Mouse (Mus musculus): ENCODE results near the gene Myt1l. TPM values are rescaled to one million over a fixed set of nuclear protein-coding genes. Genes with fewer than 3 reads are reported as not detected.

The Myt1l gene
- polyA plus RNA-seq, 1 experiment from 2014 or later: 3.3 TPM

- DNase-seq (ENCODE audit: extremely low spot score, low spot score): no peak
- 66% methylated on average over 6 of the region's 6 CpGs for WGBS
Measured at GRCm38 (mm10) chr12:29599916-29600315, 71.7 kb downstream of the Myt1l start.

DNA sequence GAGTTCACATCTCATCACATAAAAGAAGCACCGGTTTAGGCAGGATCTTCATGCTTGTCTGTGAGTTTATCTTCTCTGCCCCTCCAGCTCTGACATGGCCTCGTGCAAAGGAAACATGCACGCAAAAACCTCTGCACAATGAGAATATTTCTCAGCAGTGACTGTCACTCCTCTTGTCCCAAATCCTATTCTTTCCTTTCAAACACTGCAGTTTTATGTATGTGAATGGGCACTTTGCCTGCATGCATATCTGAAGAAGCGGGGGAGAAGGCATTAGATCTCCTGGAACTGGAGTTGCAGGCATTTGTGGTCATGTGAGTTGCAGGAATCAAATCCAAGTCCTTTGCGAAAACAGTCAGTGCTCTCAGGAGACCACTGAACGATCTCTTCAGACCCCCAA, 73.0 kb downstream of the Myt1l start:
- 92% methylated on average over 6 of the region's 6 CpGs for whole genome bisulfite sequencing

More at GRCm38 (mm10) chr12:29599916-29600315, 71.7 kb downstream of the Myt1l start:
- Histone ChIP-seq H3K27me3 (ENCODE audit: poor library complexity, severe bottlenecking) (no peaks in the 10 kb centered on the region), H3K9me3 (no peaks in the 10 kb centered on the region), H3K27ac (no peak overlapping the region), H3K4me3 (no peak overlapping the region), H3K4me1 (no peaks in the 10 kb centered on the region), H3K36me3 (replicated peaks) (no peaks in the 10 kb centered on the region)

GRCm38 (mm10) chr12:29604659-29605058, 76.5 kb downstream of the Myt1l start:
- H3K27ac ChIP-seq: no peak overlapping the region
- H3K9me3 ChIP-seq: no peaks in the 10 kb centered on the region
- 91% methylated on average over 7 of the region's 7 CpGs for WGBS
- H3K27me3 ChIP-seq (ENCODE audit: poor library complexity, severe bottlenecking): no peaks in the 10 kb centered on the region
- H3K36me3 ChIP-seq (replicated peaks): no peaks in the 10 kb centered on the region
- H3K4me1 ChIP-seq: no peaks in the 10 kb centered on the region
- DNase-seq (ENCODE audit: extremely low spot score, low spot score): no peak
- H3K4me3 ChIP-seq: no peak overlapping the region

More for the DNA sequence above, 73.0 kb downstream of the Myt1l start:
- Histone ChIP-seq H3K27me3 (ENCODE audit: poor library complexity, severe bottlenecking) (no peaks in the 10 kb centered on the region), H3K4me1 (no peaks in the 10 kb centered on the region), H3K4me3 (no peak overlapping the region), H3K36me3 (replicated peaks) (no peaks in the 10 kb centered on the region), H3K27ac (no peak overlapping the region), H3K9me3 (no peaks in the 10 kb centered on the region)
- DNase-seq (ENCODE audit: extremely low spot score, low spot score): no peak

DNA sequence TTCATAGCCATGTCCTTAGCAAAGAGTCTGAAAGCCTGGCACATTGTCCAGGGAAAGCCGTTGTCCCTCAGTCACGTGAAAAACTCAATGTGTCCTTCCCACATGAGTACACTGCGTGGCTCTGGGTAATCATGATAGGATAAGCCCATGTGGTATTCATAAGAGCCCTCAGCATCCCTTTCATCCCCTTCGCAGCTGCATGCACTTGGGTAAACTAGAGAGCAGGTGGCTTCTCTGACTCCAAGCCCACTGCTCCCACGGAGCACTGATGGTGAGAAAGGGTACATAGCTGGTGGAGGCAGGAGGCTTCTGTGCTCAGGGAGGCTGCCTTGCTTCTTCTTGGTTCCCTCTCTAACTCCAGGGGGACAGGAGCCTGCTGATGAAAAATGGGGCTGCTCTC, 76.9 kb downstream of the Myt1l start:
- DNase-seq (ENCODE audit: extremely low spot score, low spot score): no peak
- Histone ChIP-seq H3K4me1 (no peaks in the 10 kb centered on the region), H3K36me3 (replicated peaks) (no peaks in the 10 kb centered on the region), H3K9me3 (no peaks in the 10 kb centered on the region), H3K4me3 (no peak overlapping the region), H3K27ac (no peak overlapping the region), H3K27me3 (ENCODE audit: poor library complexity, severe bottlenecking) (no peaks in the 10 kb centered on the region)
- 91% methylated on average over 5 of the region's 5 CpGs for WGBS

DNA sequence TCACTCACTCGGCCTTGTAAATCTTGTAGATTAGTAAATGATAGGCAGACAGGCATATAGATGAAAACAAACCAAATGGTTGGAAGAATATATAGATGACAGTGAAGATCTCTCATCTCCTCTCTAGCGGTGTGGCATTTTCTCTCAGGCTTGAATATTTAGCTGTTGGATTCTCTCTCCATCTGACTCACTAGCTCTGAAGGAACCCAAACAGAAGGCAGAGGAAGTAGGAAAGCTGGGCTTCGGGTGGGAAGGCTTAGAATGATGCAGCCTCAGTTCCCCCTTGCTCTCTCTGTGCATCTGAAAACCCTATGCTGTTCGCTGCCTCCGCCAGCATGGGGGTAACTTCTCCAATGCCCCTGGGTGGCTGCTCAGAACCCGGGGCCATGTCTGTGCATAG, 78.0 kb downstream of the Myt1l start:
- no peak for DNase-seq (ENCODE audit: extremely low spot score, low spot score)
- no peak overlapping the region for H3K27ac ChIP-seq
- H3K9me3 ChIP-seq: no peaks in the 10 kb centered on the region
- no peak overlapping the region for H3K4me3 ChIP-seq
- H3K4me1 ChIP-seq: no peaks in the 10 kb centered on the region
- no peaks in the 10 kb centered on the region for H3K27me3 ChIP-seq (ENCODE audit: poor library complexity, severe bottlenecking)
- 88% methylated on average over 6 of the region's 6 CpGs for WGBS
- H3K36me3 ChIP-seq (replicated peaks): no peaks in the 10 kb centered on the region

DNA sequence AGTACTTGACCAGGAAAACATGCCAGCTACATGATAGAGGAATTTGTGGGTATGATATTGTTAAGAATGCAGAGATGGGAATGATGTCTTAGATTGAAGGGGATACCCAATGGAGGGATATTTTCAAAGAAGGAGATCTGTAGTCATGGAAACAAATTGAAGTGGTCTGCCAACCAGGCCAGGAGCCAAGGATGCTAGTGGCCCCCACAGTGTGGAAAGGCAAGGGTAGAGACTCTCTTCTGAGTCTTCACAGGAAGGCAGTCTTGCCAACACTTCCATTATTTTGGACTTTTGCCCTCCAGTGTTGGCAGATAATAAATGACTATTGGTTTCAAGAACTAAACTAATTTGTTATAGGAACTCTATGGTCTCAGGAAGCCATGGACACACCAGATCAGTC, 89.6 kb downstream of the Myt1l start:
- no peaks in the 10 kb centered on the region for H3K27me3 ChIP-seq (ENCODE audit: poor library complexity, severe bottlenecking)
- H3K27ac ChIP-seq: no peak overlapping the region
- H3K4me3 ChIP-seq: no peak overlapping the region
- no peak for DNase-seq (ENCODE audit: extremely low spot score, low spot score)
- H3K4me1 ChIP-seq: no peaks in the 10 kb centered on the region
- no peaks in the 10 kb centered on the region for H3K36me3 ChIP-seq (replicated peaks)
- H3K9me3 ChIP-seq: no peaks in the 10 kb centered on the region

DNA sequence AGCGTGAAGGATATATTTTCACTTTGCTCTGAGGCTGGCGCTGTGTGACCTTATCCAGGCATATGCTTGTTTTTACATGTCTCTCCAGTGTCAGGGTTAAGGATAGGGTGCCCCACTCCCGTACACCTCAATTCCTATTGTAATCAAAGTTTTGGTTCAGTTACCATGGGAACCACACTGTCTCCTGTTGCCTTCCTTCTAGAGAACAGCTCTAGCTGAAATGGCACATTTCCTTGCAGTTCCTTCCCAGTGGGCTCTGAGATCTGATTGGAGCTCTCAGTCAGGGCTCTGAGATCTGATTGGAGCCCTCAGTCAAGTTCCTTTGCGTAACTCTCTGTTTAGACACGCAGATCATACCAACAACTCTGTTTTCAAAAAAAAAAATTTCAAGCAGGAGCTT, 93.3 kb downstream of the Myt1l start:
- WGBS: 76% methylated on average over 5 of the region's 5 CpGs
- no peaks in the 10 kb centered on the region for H3K27me3 ChIP-seq (ENCODE audit: poor library complexity, severe bottlenecking)
- H3K36me3 ChIP-seq (replicated peaks): no peaks in the 10 kb centered on the region
- peaks cover 6% of the 10 kb centered on the region; the same call in 1 of the 2 replicates for H3K4me1 ChIP-seq
- H3K9me3 ChIP-seq: no peaks in the 10 kb centered on the region
- H3K4me3 ChIP-seq: no peak overlapping the region
- DNase-seq (ENCODE audit: extremely low spot score, low spot score): no peak
- no peak overlapping the region for H3K27ac ChIP-seq

DNA sequence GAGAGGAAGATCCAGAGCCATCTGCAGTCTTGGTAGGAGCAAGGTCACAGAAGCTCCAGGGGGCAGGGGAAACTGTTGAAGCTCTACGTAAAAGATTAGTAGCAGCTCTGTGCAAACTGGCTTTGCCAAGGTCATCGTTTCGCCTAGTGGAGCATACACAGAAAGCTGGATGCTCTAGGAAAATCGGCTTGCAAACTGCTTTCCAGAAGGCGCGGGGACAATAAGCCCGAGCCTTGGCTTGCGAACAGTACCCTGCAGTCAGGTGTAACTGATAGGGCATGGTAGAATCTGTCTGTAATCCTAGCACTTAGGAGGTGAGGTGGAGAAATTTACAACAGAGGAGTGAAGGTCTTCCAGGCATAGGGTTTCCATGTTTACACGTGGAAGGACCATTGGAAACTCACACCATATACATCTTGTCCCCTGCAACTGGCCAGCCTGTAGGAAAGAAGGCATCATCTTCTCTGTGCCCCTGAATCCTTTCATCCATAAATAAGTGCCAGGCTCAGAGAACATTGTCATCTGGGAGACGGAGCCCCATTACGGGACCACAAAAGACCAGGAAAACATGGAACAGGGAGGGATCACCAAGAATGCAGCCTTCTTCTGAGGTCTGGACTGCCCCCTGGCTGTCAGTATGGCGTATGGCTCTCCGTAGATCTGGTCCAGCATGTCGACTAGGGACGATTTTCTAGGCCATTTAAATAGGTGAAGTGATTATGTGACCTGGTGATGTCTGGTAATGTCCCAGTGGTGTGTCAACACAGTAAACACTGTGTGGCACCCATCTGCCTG, 100.0 kb downstream of the Myt1l start:
- peak; percentile 21 for DNase-seq (ENCODE audit: extremely low spot score, low spot score)
- no peaks in the 10 kb centered on the region for H3K36me3 ChIP-seq (replicated peaks)
- H3K27ac ChIP-seq: no peak overlapping the region
- H3K27me3 ChIP-seq (ENCODE audit: poor library complexity, severe bottlenecking): no peaks in the 10 kb centered on the region
- 68% methylated on average over 15 of the region's 15 CpGs for WGBS
- H3K4me3 ChIP-seq: no peak overlapping the region
- H3K4me1 ChIP-seq: peaks cover 19% of the 10 kb centered on the region
- H3K9me3 ChIP-seq: no peaks in the 10 kb centered on the region

DNA sequence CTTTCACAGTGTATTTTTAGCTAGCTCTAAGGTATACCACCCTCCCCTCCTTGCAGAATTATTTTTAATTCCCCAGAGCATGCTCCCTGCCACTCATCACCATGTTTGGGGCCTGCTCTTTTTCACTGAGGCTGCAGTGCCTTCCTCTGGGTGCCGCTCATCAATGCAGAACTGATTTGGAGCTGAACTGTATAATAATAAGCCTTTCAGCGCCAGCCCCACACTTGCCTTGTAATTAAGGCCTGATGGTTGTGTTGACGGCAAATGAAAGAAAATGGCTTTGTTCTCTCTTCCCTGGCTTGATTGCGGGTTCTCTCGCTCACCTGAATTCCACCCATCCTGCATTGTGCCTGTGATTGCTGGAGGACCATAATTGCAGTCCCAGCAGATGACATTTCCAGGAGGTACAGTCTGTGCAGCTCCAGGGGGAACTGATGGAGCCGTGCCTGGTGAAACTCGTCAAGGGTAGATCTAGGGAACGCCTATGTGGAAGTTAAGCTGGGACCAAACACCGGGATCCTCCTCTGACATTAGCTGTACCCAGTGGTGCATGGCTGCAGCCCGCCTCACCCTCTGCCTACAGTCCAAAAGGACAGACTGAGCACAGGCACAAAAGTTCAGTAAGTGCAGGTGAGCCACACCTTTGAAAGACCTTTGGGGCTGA, 101.8 kb downstream of the Myt1l start:
- no peak for DNase-seq (ENCODE audit: extremely low spot score, low spot score)
- Histone ChIP-seq H3K4me3 (no peak overlapping the region), H3K27me3 (ENCODE audit: poor library complexity, severe bottlenecking) (no peaks in the 10 kb centered on the region), H3K4me1 (peaks cover 19% of the 10 kb centered on the region), H3K9me3 (no peaks in the 10 kb centered on the region), H3K36me3 (replicated peaks) (no peaks in the 10 kb centered on the region), H3K27ac (0 out of 2 replicates have a peak overlapping the region, but pooled peaks have one; percentile 37)
- WGBS: 69% methylated on average over 10 of the region's 10 CpGs

GRCm38 (mm10) chr12:29634509-29634908, 106.3 kb downstream of the Myt1l start:
- H3K9me3 ChIP-seq: no peaks in the 10 kb centered on the region
- H3K4me3 ChIP-seq: no peak overlapping the region
- no peak for DNase-seq (ENCODE audit: extremely low spot score, low spot score)
- 80% methylated on average over 2 of the region's 2 CpGs for WGBS
- peaks cover 9% of the 10 kb centered on the region for H3K4me1 ChIP-seq
- H3K27me3 ChIP-seq (ENCODE audit: poor library complexity, severe bottlenecking): no peaks in the 10 kb centered on the region
- H3K36me3 ChIP-seq (replicated peaks): no peaks in the 10 kb centered on the region
- H3K27ac ChIP-seq: no peak overlapping the region

DNA sequence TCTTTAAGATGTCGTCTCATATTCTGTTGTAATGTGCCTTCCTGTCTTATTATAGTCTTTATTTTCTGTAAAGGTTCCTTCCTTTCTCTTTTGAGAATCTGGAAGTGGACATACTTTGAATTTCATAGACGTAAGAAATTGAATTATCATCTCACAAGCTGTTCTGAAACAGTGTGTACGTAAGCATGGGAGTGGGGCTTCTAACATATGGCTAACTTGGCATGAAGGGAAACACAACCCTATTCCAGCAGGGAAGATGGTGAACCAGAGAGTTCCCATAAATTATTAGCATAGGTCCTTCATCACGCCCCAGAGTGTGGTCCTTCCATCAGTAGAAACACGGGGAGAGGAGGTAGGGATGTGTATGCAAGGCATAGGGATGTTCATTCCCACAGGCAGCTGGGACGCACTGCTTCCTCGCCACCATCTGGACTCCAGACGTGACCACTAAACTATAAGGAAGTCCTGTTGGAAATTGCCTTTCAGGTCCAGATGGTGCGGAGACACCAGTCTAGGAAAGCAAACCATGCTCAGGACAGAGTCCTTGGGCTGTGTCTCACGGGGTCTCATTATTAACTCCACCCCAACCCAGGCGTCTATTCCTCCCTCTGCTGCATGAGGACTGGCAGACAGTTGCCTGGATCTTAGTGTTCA, 111.5 kb downstream of the Myt1l start:
- no peak overlapping the region for H3K4me3 ChIP-seq
- WGBS: 75% methylated on average over 11 of the region's 11 CpGs
- no peak for DNase-seq (ENCODE audit: extremely low spot score, low spot score)
- no peaks in the 10 kb centered on the region for H3K36me3 ChIP-seq (replicated peaks)
- H3K4me1 ChIP-seq: peaks cover 10% of the 10 kb centered on the region; the same call in 1 of the 2 replicates
- H3K27me3 ChIP-seq (ENCODE audit: poor library complexity, severe bottlenecking): no peaks in the 10 kb centered on the region
- no peak overlapping the region for H3K27ac ChIP-seq
- no peaks in the 10 kb centered on the region for H3K9me3 ChIP-seq

- 66% methylated on average over 1 of the region's 1 CpGs for WGBS
- no peak overlapping the region for H3K4me3 ChIP-seq
- H3K27me3 ChIP-seq (ENCODE audit: poor library complexity, severe bottlenecking): no peaks in the 10 kb centered on the region
- DNase-seq (ENCODE audit: extremely low spot score, low spot score): no peak
- no peak overlapping the region for H3K27ac ChIP-seq
- peaks cover 14% of the 10 kb centered on the region; the same call in 1 of the 2 replicates for H3K4me1 ChIP-seq
- no peaks in the 10 kb centered on the region for H3K9me3 ChIP-seq
- H3K36me3 ChIP-seq (replicated peaks): no peaks in the 10 kb centered on the region
Measured at GRCm38 (mm10) chr12:29640201-29640600, 112.0 kb downstream of the Myt1l start.

DNA sequence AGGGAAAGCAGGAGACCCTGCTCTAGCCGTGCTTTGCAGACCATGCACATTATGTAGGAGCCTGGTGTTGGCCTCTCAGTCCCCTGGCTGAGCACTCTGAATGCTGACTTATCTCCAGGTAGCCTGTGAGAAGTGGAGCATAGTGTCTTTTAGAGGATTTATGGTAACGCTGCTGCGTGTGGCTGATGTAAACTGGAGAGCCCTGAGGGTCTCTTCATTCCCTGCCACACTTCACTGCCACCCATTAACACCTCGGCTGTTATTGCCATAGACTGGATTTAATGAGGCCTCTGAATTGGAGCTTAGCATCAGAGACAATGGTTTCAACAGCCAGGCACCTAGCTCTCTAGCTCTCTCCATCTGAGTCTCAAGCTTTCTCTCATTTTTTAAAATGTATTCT, 114.7 kb downstream of the Myt1l start:
- no peaks in the 10 kb centered on the region for H3K9me3 ChIP-seq
- 12% methylated on average over 4 of the region's 4 CpGs for WGBS
- DNase-seq (ENCODE audit: extremely low spot score, low spot score): no peak
- H3K27me3 ChIP-seq (ENCODE audit: poor library complexity, severe bottlenecking): no peaks in the 10 kb centered on the region
- peaks cover 14% of the 10 kb centered on the region; the same call in 1 of the 2 replicates for H3K4me1 ChIP-seq
- no peaks in the 10 kb centered on the region for H3K36me3 ChIP-seq (replicated peaks)
- H3K27ac ChIP-seq: 0 out of 2 replicates have a peak overlapping the region, but pooled peaks have one; percentile 9
- H3K4me3 ChIP-seq: no peak overlapping the region
